Mouse (Mus musculus): ENCODE results near the gene Acsf2.

- TF ChIP-seq CTCF (IDR thresholded peaks at IDR 0.05; ENCODE audit: extremely low read depth, insufficient read depth, insufficient read length, insufficient replicate concordance): no peak
- TF ChIP-seq POLR2A (IDR thresholded peaks at IDR 0.05; ENCODE audit: low read depth, low read length): no peak
Measured at GRCm38 (mm10) chr11:94580111-94580740, 21.4 kb downstream of the Acsf2 start.
